Mouse (Mus musculus): Measurements from ENCODE around the gene Rhd.

- TF ChIP-seq POLR2AphosphoS2 (IDR thresholded peaks at IDR 0.05; ENCODE audit: low read depth, low read length), result no peak
- TF ChIP-seq E2F4 (IDR thresholded peaks at IDR 0.05; ENCODE audit: insufficient replicate concordance, low read depth, low read length), result no peak
- no peak for TF ChIP-seq USF1 (IDR thresholded peaks at IDR 0.05; ENCODE audit: low read depth, low read length)
- no peak for TF ChIP-seq MAZ (IDR thresholded peaks at IDR 0.05; ENCODE audit: low read depth, low read length)
- no peak for TF ChIP-seq HCFC1 (IDR thresholded peaks at IDR 0.05; ENCODE audit: low read depth, low read length)
- TF ChIP-seq ZMIZ1 (IDR thresholded peaks at IDR 0.05; ENCODE audit: low read depth, low read length), result no peak
- TF ChIP-seq POLR2A (IDR thresholded peaks at IDR 0.05; ENCODE audit: low read depth, low read length), result no peak
- TF ChIP-seq CHD2 (IDR thresholded peaks at IDR 0.05; ENCODE audit: low read length), result no peak
- no peak for TF ChIP-seq CHD1 (IDR thresholded peaks at IDR 0.05; ENCODE audit: low read depth, low read length)
- no peak for TF ChIP-seq KAT2A (IDR thresholded peaks at IDR 0.05; ENCODE audit: insufficient replicate concordance, low read length)
- TF ChIP-seq IRF4 (IDR thresholded peaks at IDR 0.05; ENCODE audit: low read depth, low read length), result no peak
- TF ChIP-seq EP300 (IDR thresholded peaks at IDR 0.05; ENCODE audit: low read length), result no peak
- no peak for TF ChIP-seq GABPA (IDR thresholded peaks at IDR 0.05; ENCODE audit: insufficient replicate concordance, low read depth, low read length)
- no peak for TF ChIP-seq MYC (IDR thresholded peaks at IDR 0.05; ENCODE audit: low read depth, low read length)
Measured at GRCm38 (mm10) chr4:134855371-134855770, 9.0 kb upstream of the Rhd start.

Measured in CH12.LX (cell line).